Mouse (Mus musculus) liver, embryonic 14.5 days (tissue): Measurements from ENCODE around the gene Ncf2. TPM values are rescaled to one million over a fixed set of nuclear protein-coding genes. Genes with fewer than 3 reads are reported as not detected.

Experiments
- ATAC-seq: fragments of 200-750 bp; cut with Nextera tagmentation; 2 replicates; pipeline ENCODE4 v1.8.0; 2017; ENCODE audit warnings: moderate number of reproducible peaks, mild to moderate bottlenecking, moderate library complexity; ENCODE audit not compliant: insufficient read depth
- DNase-seq, 3 experiments: peaks; one replicate each; pipeline ENCODE4 v3.0.0-alpha.2; 2012 to 2013; ENCODE audit warnings: low read depth in 3 of 3, low spot score in 3 of 3
- H3K27ac ChIP-seq: fragments of 300-500 bp; sonication (generic); 2 replicates; pipeline ENCODE4 v1.5.1; 2014; ENCODE audit warnings: moderate library complexity, mild to moderate bottlenecking, control low read depth, inconsistent platforms
- H3K27me3 ChIP-seq: fragments of 300-500 bp; sonication (generic); 2 replicates; pipeline ENCODE4 v1.6.1; 2014; ENCODE audit warnings: mild to moderate bottlenecking, low read length, moderate library complexity; ENCODE audit not compliant: control insufficient read depth, insufficient read depth
- H3K36me3 ChIP-seq: fragments of 300-500 bp; sonication (generic); replicated peaks from 2 replicates; pipeline ENCODE4 v1.6.1; 2014; ENCODE audit warnings: low read depth; ENCODE audit not compliant: control insufficient read depth, insufficient read depth
- H3K4me1 ChIP-seq, 2 experiments: fragments of 200-500 bp in 1 of 2; fragments of 300-500 bp in 1 of 2; sonication (generic) in 1 of 2; replicated peaks; 2 replicates each; pipeline ENCODE4 v1.6.1; 2012 to 2014; ENCODE audit warnings: antibody characterized with exemption in 1 of 2, inconsistent platforms in 1 of 2, low read length in 1 of 2; ENCODE audit not compliant: control insufficient read depth in 2 of 2, insufficient read depth in 2 of 2
- H3K4me2 ChIP-seq: fragments of 300-500 bp; sonication (generic); 2 replicates; pipeline ENCODE4 v1.6.1; 2014; ENCODE audit warnings: low read depth, mild to moderate bottlenecking, control low read depth, moderate library complexity
- H3K4me3 ChIP-seq, 2 experiments: fragments of 200-500 bp in 1 of 2; fragments of 300-500 bp in 1 of 2; sonication (generic) in 1 of 2; 2 replicates each; pipeline ENCODE4 v1.5.1; 2012 to 2014; ENCODE audit warnings: low read depth in 2 of 2, low read length in 2 of 2, mild to moderate bottlenecking in 2 of 2, control low read depth in 1 of 2, inconsistent platforms in 1 of 2, moderate library complexity in 1 of 2; ENCODE audit not compliant: insufficient read depth in 1 of 2
- H3K9ac ChIP-seq: fragments of 300-500 bp; sonication (generic); replicated peaks from 2 replicates; pipeline ENCODE4 v1.6.1; 2014; ENCODE audit warnings: mild to moderate bottlenecking, control low read depth, moderate library complexity
- H3K9me3 ChIP-seq: fragments of 300-500 bp; sonication (generic); 2 replicates; pipeline ENCODE4 v1.6.1; 2016; ENCODE audit warnings: low read length, mixed read lengths; ENCODE audit not compliant: control insufficient read depth
- CTCF ChIP-seq: IDR thresholded peaks from 2 replicates; pipeline ENCODE4 v1.5.1; 2016; ENCODE audit warnings: antibody characterized with exemption, low read depth, control low read depth
- EP300 ChIP-seq: IDR thresholded peaks from 2 replicates; pipeline ENCODE4 v1.6.1; 2016; ENCODE audit warnings: antibody characterized with exemption, low read depth
- WGBS: fragments of 180-500 bp; shearing (Covaris S2); extraction: QIAGEN DNeasy Blood & Tissue Kit; methylation state at CpG from one replicate; pipeline ENCODE4 v1.1.7; 2014; ENCODE audit not compliant: insufficient replicate concordance; 5-methylcytosine and 5-hydroxymethylcytosine counted together
- polyA plus RNA-seq, 2 experiments: library from polyadenylated mRNA; depleted of rRNA in 1 of 2; stranded (reverse) in 1 of 2; unstranded in 1 of 2; fragments of >200 nt; fragmentation: Nextera tagmentation in 1 of 2; extraction: Ambion mirVana in 1 of 2; gene quantifications; 2 replicates each; pipeline versions ENCODE4 v1.2.1 to v1.2.3; 2012 to 2014

The Ncf2 gene
- polyA plus RNA-seq, 2 experiments = 7.3 to 7.5 TPM

- 79% methylated on average over 9 of the region's 9 CpGs for WGBS
- Histone ChIP-seq H3K4me2 (no peak overlapping the region), H3K27me3 (no peaks in the 10 kb centered on the region), H3K4me3 (no peak overlapping the region), H3K9ac (no peak overlapping the region), H3K27ac (no peak overlapping the region), H3K4me1 (no peaks in the 10 kb centered on the region), H3K9me3 (no peaks in the 10 kb centered on the region), H3K36me3 (no peaks in the 10 kb centered on the region)
- TF ChIP-seq EP300 (no peak), CTCF (no peak)
- ATAC-seq (no peak), DNase-seq (no peak)
Observed at GRCm38 (mm10) chr1:152830054-152830453, 30.1 kb downstream of the Ncf2 start.

GRCm38 (mm10) chr1:152831003-152831402, 31.0 kb downstream of the Ncf2 start:
- no peaks in the 10 kb centered on the region for H3K9me3 ChIP-seq
- 78% methylated on average over 8 of the region's 8 CpGs for WGBS
- H3K9ac ChIP-seq = no peak overlapping the region
- ATAC-seq (no peak), DNase-seq (no peak)
- no peaks in the 10 kb centered on the region for H3K27me3 ChIP-seq
- no peak overlapping the region for H3K4me2 ChIP-seq
- no peaks in the 10 kb centered on the region for H3K36me3 ChIP-seq
- no peak for TF ChIP-seq CTCF
- TF ChIP-seq EP300 = no peak
- H3K4me3 ChIP-seq = no peak overlapping the region
- H3K4me1 ChIP-seq = no peaks in the 10 kb centered on the region
- no peak overlapping the region for H3K27ac ChIP-seq

DNA sequence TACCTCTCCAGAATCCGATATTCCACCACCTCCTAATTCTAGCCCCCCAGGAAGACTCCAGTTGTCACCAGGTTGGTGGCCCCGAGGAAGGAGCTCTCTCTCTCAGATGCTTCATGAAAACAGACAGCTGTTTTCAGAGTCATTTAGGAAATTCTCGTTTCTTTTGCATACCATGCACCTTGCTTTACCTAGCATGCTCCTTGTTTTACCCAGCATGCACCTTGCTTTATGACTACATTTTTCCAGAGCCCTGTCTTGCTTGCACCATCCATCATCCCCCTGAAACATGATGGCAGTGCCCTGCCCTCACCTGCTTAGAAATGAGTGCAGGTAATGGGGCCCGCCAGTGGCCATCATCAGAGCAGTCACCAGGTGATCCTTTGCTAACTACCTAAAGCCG, 31.6 kb downstream of the Ncf2 start:
- Histone ChIP-seq H3K9me3 (no peaks in the 10 kb centered on the region), H3K27me3 (no peaks in the 10 kb centered on the region), H3K4me1 (no peaks in the 10 kb centered on the region), H3K4me3 (no peak overlapping the region), H3K36me3 (peaks cover 1% of the 10 kb centered on the region), H3K4me2 (no peak overlapping the region), H3K9ac (no peak overlapping the region), H3K27ac (no peak overlapping the region)
- DNase-seq = no peak
- 62% methylated on average over 5 of the region's 5 CpGs for WGBS
- ATAC-seq = no peak
- TF ChIP-seq CTCF (no peak), EP300 (no peak)

DNA sequence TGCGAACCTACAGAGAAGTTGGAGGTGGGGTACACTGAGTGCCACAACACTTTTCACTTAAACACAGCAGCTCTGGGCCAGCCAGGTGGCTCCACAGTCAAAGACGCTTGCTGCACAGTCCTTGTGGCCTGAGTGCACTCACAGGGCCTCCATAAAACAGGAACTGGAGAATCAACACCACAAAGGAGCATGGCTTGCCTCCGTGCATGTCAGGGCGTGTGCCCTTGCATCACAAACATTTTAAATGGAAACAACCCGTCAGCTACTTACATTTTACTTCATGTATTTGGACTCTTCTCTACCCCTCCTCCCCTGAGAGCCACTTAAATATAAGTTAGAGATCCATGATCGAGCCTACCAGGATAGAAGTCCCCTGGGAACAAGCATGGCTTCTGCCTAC, 32.3 kb downstream of the Ncf2 start:
- H3K36me3 ChIP-seq = peaks cover 6% of the 10 kb centered on the region
- DNase-seq (no peak), ATAC-seq (no peak)
- no peaks in the 10 kb centered on the region for H3K4me1 ChIP-seq
- no peak overlapping the region for H3K27ac ChIP-seq
- WGBS = 62% methylated on average over 6 of the region's 6 CpGs
- no peak overlapping the region for H3K4me3 ChIP-seq
- H3K9me3 ChIP-seq = no peaks in the 10 kb centered on the region
- H3K27me3 ChIP-seq = no peaks in the 10 kb centered on the region
- H3K9ac ChIP-seq = no peak overlapping the region
- TF ChIP-seq CTCF (no peak), EP300 (no peak)
- H3K4me2 ChIP-seq = no peak overlapping the region

GRCm38 (mm10) chr1:152835061-152835460, 35.1 kb downstream of the Ncf2 start:
- H3K4me3 ChIP-seq = no peak overlapping the region
- peaks cover 13% of the 10 kb centered on the region for H3K36me3 ChIP-seq
- ATAC-seq (no peak), DNase-seq (no peak)
- H3K4me2 ChIP-seq = no peak overlapping the region
- WGBS = 77% methylated on average over 3 of the region's 3 CpGs
- no peaks in the 10 kb centered on the region for H3K4me1 ChIP-seq
- H3K27ac ChIP-seq = no peak overlapping the region
- no peaks in the 10 kb centered on the region for H3K27me3 ChIP-seq
- TF ChIP-seq EP300 = no peak
- no peak for TF ChIP-seq CTCF
- no peaks in the 10 kb centered on the region for H3K9me3 ChIP-seq
- no peak overlapping the region for H3K9ac ChIP-seq
